Mouse (Mus musculus): ENCODE data around the gene Klrb1a. TPM values are rescaled to one million over a fixed set of nuclear protein-coding genes. Genes with fewer than 3 reads are reported as not detected.

Gene Klrb1a
- total and polyA plus RNA-seq, 3 experiments: not detected

GRCm38 (mm10) chr6:128587619-128588018 is 35.7 kb downstream of the Klrb1a start:
- Histone ChIP-seq H3K9me3 (replicated peaks; ENCODE audit: low read length) (no peaks in the 10 kb centered on the region), H3K36me3 (replicated peaks in 1 of 2; ENCODE audit: control insufficient read depth in 1 of 2, insufficient read depth in 1 of 2, low read length in 1 of 2) (no peaks in the 10 kb centered on the region), H3K27me3 (replicated peaks) (no peaks in the 10 kb centered on the region), H3K4me1 (ENCODE audit: control insufficient read depth in 1 of 2, insufficient read depth in 2 of 2) (peaks cover 6 to 7% of the 10 kb centered on the region in 2 experiments; a peak in 3 of 4 replicates), H3K27ac (ENCODE audit: insufficient read depth, low read depth) (no peak overlapping the region), H3K9ac (ENCODE audit: insufficient read depth, low read depth) (no peak overlapping the region), H3K4me2 (ENCODE audit: insufficient read depth, low read depth, poor library complexity, severe bottlenecking) (no peak overlapping the region), H3K79me2 (replicated peaks; ENCODE audit: control insufficient read depth, extremely low read depth, insufficient read depth, poor library complexity, severe bottlenecking) (no peaks in the 10 kb centered on the region), H3K4me3 (replicated peaks in 1 of 3; ENCODE audit: low read depth in 2 of 3, low read length in 2 of 3, poor library complexity in 1 of 3) (no peak overlapping the region)
- in situ Hi-C loops (cut with MboI; ENCODE audit: low pct_ligation_motif_present, low pct_unique_long_range_greater_than_20kb, low sequenced_read_pairs): no loop called here
- dilution Hi-C loops (cut with MboI; ENCODE audit: extremely low pct_ligation_motif_present, extremely low pct_unique_long_range_greater_than_20kb, low sequenced_read_pairs): no loop called here
- no peak for DNase-seq (ENCODE audit: extremely low read depth)
- TF ChIP-seq IRF4 (IDR thresholded peaks at IDR 0.05; ENCODE audit: low read depth, low read length) (no peak), PAX5 (IDR thresholded peaks at IDR 0.05; ENCODE audit: low read length) (no peak), POLR2A (IDR thresholded peaks at IDR 0.05; ENCODE audit: low read depth, low read length) (no peak), HCFC1 (IDR thresholded peaks at IDR 0.05; ENCODE audit: low read depth, low read length) (no peak), ELF1 (IDR thresholded peaks at IDR 0.05; ENCODE audit: low read depth, low read length) (no peak), MXI1 (IDR thresholded peaks at IDR 0.05; ENCODE audit: low read depth, low read length) (no peak), POLR2AphosphoS2 (IDR thresholded peaks at IDR 0.05; ENCODE audit: low read depth, low read length) (no peak), NRF1 (IDR thresholded peaks at IDR 0.05; ENCODE audit: low read depth, low read length) (no peak), TBP (conservative IDR thresholded peaks at IDR 0.05; ENCODE audit: low read depth, low read length) (no peak), ZC3H11A (IDR thresholded peaks at IDR 0.05; ENCODE audit: low read depth, low read length) (no peak), MAZ (IDR thresholded peaks at IDR 0.05; ENCODE audit: low read depth, low read length) (no peak), E2F4 (IDR thresholded peaks at IDR 0.05; ENCODE audit: insufficient replicate concordance, low read depth, low read length) (no peak), GABPA (IDR thresholded peaks at IDR 0.05; ENCODE audit: insufficient replicate concordance, low read depth, low read length) (no peak), UBTF (IDR thresholded peaks at IDR 0.05; ENCODE audit: low read depth, low read length) (no peak), ZNF384 (IDR thresholded peaks at IDR 0.05; ENCODE audit: low read depth, low read length) (no peak), TCF12 (IDR thresholded peaks at IDR 0.05; ENCODE audit: low read depth, low read length) (no peak), BHLHE40 (IDR thresholded peaks at IDR 0.05; ENCODE audit: low read depth, low read length) (no peak), KAT2A (IDR thresholded peaks at IDR 0.05; ENCODE audit: insufficient replicate concordance, low read length) (no peak), NELFE (IDR thresholded peaks at IDR 0.05; ENCODE audit: low read depth, low read length) (no peak), MYC (IDR thresholded peaks at IDR 0.05; ENCODE audit: low read depth, low read length) (no peak)

- Histone ChIP-seq H3K4me3 (replicated peaks in 1 of 3; ENCODE audit: low read depth in 2 of 3, low read length in 2 of 3, poor library complexity in 1 of 3) (no peak overlapping the region), H3K9me3 (replicated peaks; ENCODE audit: low read length) (no peaks in the 10 kb centered on the region), H3K27ac (ENCODE audit: insufficient read depth, low read depth) (no peak overlapping the region), H3K79me2 (replicated peaks; ENCODE audit: control insufficient read depth, extremely low read depth, insufficient read depth, poor library complexity, severe bottlenecking) (no peaks in the 10 kb centered on the region), H3K27me3 (replicated peaks) (no peaks in the 10 kb centered on the region), H3K9ac (ENCODE audit: insufficient read depth, low read depth) (no peak overlapping the region), H3K4me2 (ENCODE audit: insufficient read depth, low read depth, poor library complexity, severe bottlenecking) (no peak overlapping the region), H3K4me1 (ENCODE audit: control insufficient read depth in 1 of 2, insufficient read depth in 2 of 2) (peaks cover 6 to 7% of the 10 kb centered on the region in 2 experiments; a peak in 3 of 4 replicates), H3K36me3 (replicated peaks in 1 of 2; ENCODE audit: control insufficient read depth in 1 of 2, insufficient read depth in 1 of 2, low read length in 1 of 2) (no peaks in the 10 kb centered on the region)
- TF ChIP-seq MEF2A (IDR thresholded peaks at IDR 0.05; ENCODE audit: borderline replicate concordance, low read depth, low read length) (no peak), PAX5 (IDR thresholded peaks at IDR 0.05; ENCODE audit: low read length) (no peak), ZKSCAN1 (IDR thresholded peaks at IDR 0.05; ENCODE audit: borderline replicate concordance, low read depth, low read length) (no peak), RAD21 (IDR thresholded peaks at IDR 0.05; ENCODE audit: low read depth, low read length) (no peak), POLR2AphosphoS2 (IDR thresholded peaks at IDR 0.05; ENCODE audit: low read depth, low read length) (no peak), MAFK (IDR thresholded peaks at IDR 0.05; ENCODE audit: insufficient replicate concordance, low read length) (no peak), GABPA (IDR thresholded peaks at IDR 0.05; ENCODE audit: insufficient replicate concordance, low read depth, low read length) (no peak)
- in situ Hi-C loops (cut with MboI; ENCODE audit: low pct_ligation_motif_present, low pct_unique_long_range_greater_than_20kb, low sequenced_read_pairs): no loop called here
- no peak for DNase-seq (ENCODE audit: extremely low read depth)
- dilution Hi-C loops (cut with MboI; ENCODE audit: extremely low pct_ligation_motif_present, extremely low pct_unique_long_range_greater_than_20kb, low sequenced_read_pairs): no loop called here
Measured at GRCm38 (mm10) chr6:128585642-128586245, 37.6 kb downstream of the Klrb1a start.

All from CH12.LX (cell line).